Mouse (Mus musculus): Measurements from ENCODE around the gene Orai3. TPM values are rescaled to one million over a fixed set of nuclear protein-coding genes. Genes with fewer than 3 reads are reported as not detected.
A peak's percentile ranks its signal among the peaks of the same experiment; 100 is the strongest.

The Orai3 gene
- total RNA-seq, 2 experiments from 2014 or later = 10.1 to 11.7 TPM

GRCm38 (mm10) chr7:127777474-127778266, 8.1 kb downstream of the Orai3 start:
- peak; percentile 75 for DNase-seq
- intact Hi-C loops (cut with DNase I) = loop anchor here (10.0 kb wide), 1 partner anchor 427 kb away; the partner anchor contains the start of gene Cox6a2
- TF ChIP-seq CTCF (IDR thresholded peaks at IDR 0.05) = no peak

GRCm38 (mm10) chr7:127778350-127778749, 8.7 kb downstream of the Orai3 start:
- DNase-seq = no peak
- TF ChIP-seq CTCF (IDR thresholded peaks at IDR 0.05) = no peak
- Histone ChIP-seq H3K27ac (no peak overlapping the region; the same call in 1 of the 2 replicates), H3K4me3 (peak overlapping the region; percentile 83)
- intact Hi-C loops (cut with DNase I) = loop anchor here (10.0 kb wide), 1 partner anchor 426 kb away; the partner anchor contains the start of gene Cox6a2

More at GRCm38 (mm10) chr7:127777474-127778266, 8.1 kb downstream of the Orai3 start:
- Histone ChIP-seq H3K4me3 (peak overlapping the region; percentile 83), H3K27ac (peak overlapping the region; percentile 100)

GRCm38 (mm10) chr7:127785308-127785707, 15.7 kb downstream of the Orai3 start, which contains the start of gene Gm49388:
Gm49388 (plus strand) TSS chr7:127785608.
- no peak within 1 kb of the TSS for H3K4me3 ChIP-seq
- intact Hi-C loops (cut with DNase I) = no loop called here
- no peak for TF ChIP-seq CTCF (IDR thresholded peaks at IDR 0.05)
- no peak within 1 kb of the TSS for H3K27ac ChIP-seq
- no peak for DNase-seq

- no peak overlapping the region for H3K4me3 ChIP-seq
- no peak for DNase-seq
- TF ChIP-seq CTCF (IDR thresholded peaks at IDR 0.05) = no peak
- no peak overlapping the region for H3K27ac ChIP-seq
- intact Hi-C loops (cut with DNase I) = no loop called here
These were observed 27.6 kb downstream of the Orai3 start for GRCm38 (mm10) chr7:127797076-127797845.

- DNase-seq = no peak
- H3K27ac ChIP-seq = no peak overlapping the region
- no peak overlapping the region for H3K4me3 ChIP-seq
- TF ChIP-seq CTCF (IDR thresholded peaks at IDR 0.05) = no peak
- intact Hi-C loops (cut with DNase I) = no loop called here
These were observed 29.0 kb downstream of the Orai3 start for GRCm38 (mm10) chr7:127798591-127798990.

- intact Hi-C loops (cut with DNase I) = no loop called here
- Histone ChIP-seq H3K4me3 (no peak overlapping the region), H3K27ac (no peak overlapping the region)
- DNase-seq = no peak
- no peak for TF ChIP-seq CTCF (IDR thresholded peaks at IDR 0.05)
These were observed 29.6 kb downstream of the Orai3 start for GRCm38 (mm10) chr7:127799211-127799610.

GRCm38 (mm10) chr7:127799738-127800137, 30.1 kb downstream of the Orai3 start:
- no peak for DNase-seq
- intact Hi-C loops (cut with DNase I) = loop anchor here (1.0 to 5.0 kb wide), 3 partner anchors 43 to 136 kb away; no protein-coding TSS in a partner anchor
- Histone ChIP-seq H3K4me3 (no peak overlapping the region), H3K27ac (0 out of 2 replicates have a peak overlapping the region, but pooled peaks have one; percentile 88)
- no peak for TF ChIP-seq CTCF (IDR thresholded peaks at IDR 0.05)

- TF ChIP-seq CTCF (IDR thresholded peaks at IDR 0.05) = peak; percentile 99
- peak within 1 kb of the TSS; percentile 88 for H3K27ac ChIP-seq
- intact Hi-C loops (cut with DNase I) = loop anchor here (1.0 to 5.0 kb wide), 3 partner anchors 42 to 135 kb away; no protein-coding TSS in a partner anchor
- DNase-seq = peak; percentile 95
- H3K4me3 ChIP-seq = peak within 1 kb of the TSS; percentile 72
These were observed 30.9 kb downstream of the Orai3 start, which contains the start of gene Hsd3b7 for GRCm38 (mm10) chr7:127800435-127801009. Hsd3b7 (plus strand) TSS chr7:127800604.

GRCm38 (mm10) chr7:127801010-127801621, 31.5 kb downstream of the Orai3 start:
- no peak for TF ChIP-seq CTCF (IDR thresholded peaks at IDR 0.05)
- Histone ChIP-seq H3K27ac (peak overlapping the region; percentile 88), H3K4me3 (peak overlapping the region; percentile 72)
- intact Hi-C loops (cut with DNase I) = loop anchor here (5.0 kb wide), 1 partner anchor 41 kb away; no protein-coding TSS in a partner anchor
- DNase-seq = peak; percentile 66

- Histone ChIP-seq H3K4me3 (no peak overlapping the region), H3K27ac (no peak overlapping the region)
- DNase-seq = no peak
- intact Hi-C loops (cut with DNase I) = loop anchor here (5.0 kb wide), 1 partner anchor 40 kb away; no protein-coding TSS in a partner anchor
- no peak for TF ChIP-seq CTCF (IDR thresholded peaks at IDR 0.05)
These were observed 32.7 kb downstream of the Orai3 start for GRCm38 (mm10) chr7:127802313-127802712.

GRCm38 (mm10) chr7:127808821-127809220, 39.2 kb downstream of the Orai3 start:
- TF ChIP-seq CTCF (IDR thresholded peaks at IDR 0.05) = no peak
- no peak overlapping the region for H3K4me3 ChIP-seq
- intact Hi-C loops (cut with DNase I) = no loop called here

GRCm38 (mm10) chr7:127809846-127810245, 40.2 kb downstream of the Orai3 start:
- no peak overlapping the region for H3K27ac ChIP-seq
- TF ChIP-seq CTCF (IDR thresholded peaks at IDR 0.05) = no peak
- intact Hi-C loops (cut with DNase I) = no loop called here
- no peak overlapping the region for H3K4me3 ChIP-seq
- DNase-seq = no peak

More at GRCm38 (mm10) chr7:127808821-127809220, 39.2 kb downstream of the Orai3 start:
- no peak overlapping the region for H3K27ac ChIP-seq
- no peak for DNase-seq
